Mouse (Mus musculus) CH12.LX (cell line): Measurements from ENCODE around the gene Stat1. TPM values are rescaled to one million over a fixed set of nuclear protein-coding genes. Genes with fewer than 3 reads are reported as not detected.
A peak's percentile ranks its signal among the peaks of the same experiment; 100 is the strongest.

Source experiments
- DNase-seq: peaks from one replicate; pipeline ENCODE4 v3.0.0-alpha.2; 2013; ENCODE audit errors: extremely low read depth
- H3K27ac ChIP-seq: 2 replicates; pipeline ENCODE4 v1.5.1; 2012; ENCODE audit warnings: low read depth, mild to moderate bottlenecking, control low read depth, moderate library complexity; ENCODE audit not compliant: insufficient read depth
- H3K27me3 ChIP-seq: replicated peaks from 2 replicates; pipeline ENCODE3; 2012; ENCODE audit warnings: inconsistent platforms
- H3K36me3 ChIP-seq, 2 experiments: replicated peaks in 1 of 2; 2 replicates each; pipeline versions ENCODE3 to v1.6.1; 2012; ENCODE audit warnings: inconsistent platforms in 1 of 2, low read length in 1 of 2, mild to moderate bottlenecking in 1 of 2, mixed read lengths in 1 of 2, moderate library complexity in 1 of 2; ENCODE audit not compliant: control insufficient read depth in 1 of 2, insufficient read depth in 1 of 2
- H3K4me1 ChIP-seq, 2 experiments: 2 replicates each; pipeline ENCODE4 v1.6.1; 2012; ENCODE audit warnings: inconsistent platforms in 1 of 2, moderate library complexity in 1 of 2; ENCODE audit not compliant: insufficient read depth in 2 of 2, control insufficient read depth in 1 of 2
- H3K4me2 ChIP-seq: 2 replicates; pipeline ENCODE4 v1.6.1; 2012; ENCODE audit warnings: low read depth, mild to moderate bottlenecking, control low read depth; ENCODE audit not compliant: poor library complexity, insufficient read depth, severe bottlenecking
- H3K4me3 ChIP-seq, 3 experiments: fragments of 150-350 bp in 1 of 3; sonication (generic) in 1 of 3; replicated peaks in 1 of 3; 2 replicates each; pipeline versions ENCODE3 to v1.5.1; 2011 to 2012; ENCODE audit warnings: low read depth in 2 of 3, low read length in 2 of 3, mild to moderate bottlenecking in 2 of 3, moderate library complexity in 2 of 3, control low read depth in 1 of 3, improper control_type of control experiment in 1 of 3, inconsistent platforms in 1 of 3, mixed read lengths in 1 of 3; ENCODE audit not compliant: poor library complexity in 1 of 3
- H3K79me2 ChIP-seq: replicated peaks from 2 replicates; pipeline ENCODE4 v1.6.1; 2012; ENCODE audit warnings: mild to moderate bottlenecking, moderate library complexity; ENCODE audit not compliant: control insufficient read depth, poor library complexity, insufficient read depth, severe bottlenecking; ENCODE audit errors: extremely low read depth
- H3K9ac ChIP-seq: 2 replicates; pipeline ENCODE4 v1.6.1; 2012; ENCODE audit warnings: low read depth, mild to moderate bottlenecking, control low read depth, moderate library complexity; ENCODE audit not compliant: insufficient read depth
- H3K9me3 ChIP-seq: replicated peaks from 2 replicates; pipeline ENCODE3; 2012; ENCODE audit warnings: low read length, inconsistent platforms, mixed read lengths
- BHLHE40 ChIP-seq: IDR thresholded peaks from 2 replicates; pipeline ENCODE4 v1.6.1; 2011; ENCODE audit warnings: mild to moderate bottlenecking, low read depth, low read length, improper control_type of control experiment
- CHD1 ChIP-seq: IDR thresholded peaks from 2 replicates; pipeline ENCODE4 v1.6.1; 2012; ENCODE audit warnings: low read depth, low read length, improper control_type of control experiment, inconsistent platforms
- CHD2 ChIP-seq: IDR thresholded peaks from 2 replicates; pipeline ENCODE4 v1.6.1; 2011; ENCODE audit warnings: low read length, improper control_type of control experiment
- CTCF ChIP-seq, 2 experiments: IDR thresholded peaks in 1 of 2; conservative IDR thresholded peaks in 1 of 2; 2 replicates each; pipeline ENCODE4 v1.5.1; 2011 to 2012; ENCODE audit warnings: low read depth in 2 of 2, low read length in 2 of 2, improper control_type of control experiment in 1 of 2, inconsistent platforms in 1 of 2, mild to moderate bottlenecking in 1 of 2, moderate library complexity in 1 of 2
- E2F4 ChIP-seq: IDR thresholded peaks from 2 replicates; pipeline ENCODE4 v1.6.1; 2011; ENCODE audit warnings: low read depth, low read length, improper control_type of control experiment; ENCODE audit not compliant: insufficient replicate concordance
- ELF1 ChIP-seq: IDR thresholded peaks from 2 replicates; pipeline ENCODE4 v1.6.1; 2014; ENCODE audit warnings: low read depth, mild to moderate bottlenecking, inconsistent platforms, low read length, improper control_type of control experiment
- EP300 ChIP-seq: IDR thresholded peaks from 2 replicates; pipeline ENCODE4 v1.6.1; 2011; ENCODE audit warnings: low read length, improper control_type of control experiment
- ETS1 ChIP-seq: conservative IDR thresholded peaks from 2 replicates; pipeline ENCODE4 v1.6.1; 2012; ENCODE audit warnings: low read depth, mild to moderate bottlenecking, inconsistent platforms, low read length, improper control_type of control experiment, moderate library complexity
- GABPA ChIP-seq: IDR thresholded peaks from 2 replicates; pipeline ENCODE4 v1.6.1; 2012; ENCODE audit warnings: low read depth, low read length, improper control_type of control experiment, inconsistent platforms; ENCODE audit not compliant: insufficient replicate concordance
- HCFC1 ChIP-seq: IDR thresholded peaks from 2 replicates; pipeline ENCODE4 v1.6.1; 2012; ENCODE audit warnings: low read depth, mild to moderate bottlenecking, inconsistent platforms, low read length, improper control_type of control experiment
- IRF4 ChIP-seq: IDR thresholded peaks from 2 replicates; pipeline ENCODE4 v1.6.1; 2014; ENCODE audit warnings: low read depth, mild to moderate bottlenecking, inconsistent platforms, low read length, improper control_type of control experiment
- JUN ChIP-seq: IDR thresholded peaks from 2 replicates; pipeline ENCODE4 v1.6.1; 2011; ENCODE audit warnings: low read depth, mild to moderate bottlenecking, low read length, improper control_type of control experiment, moderate library complexity; ENCODE audit not compliant: insufficient read depth
- JUND ChIP-seq: conservative IDR thresholded peaks from 2 replicates; pipeline ENCODE4 v1.6.1; 2011; ENCODE audit warnings: low read depth, low read length, improper control_type of control experiment
- KAT2A ChIP-seq: IDR thresholded peaks from 2 replicates; pipeline ENCODE4 v1.6.1; 2012; ENCODE audit warnings: low read length, improper control_type of control experiment, inconsistent platforms; ENCODE audit not compliant: insufficient replicate concordance
- MAFK ChIP-seq: IDR thresholded peaks from 2 replicates; pipeline ENCODE4 v1.6.1; 2011; ENCODE audit warnings: low read length, improper control_type of control experiment; ENCODE audit not compliant: insufficient replicate concordance
- MAX ChIP-seq: IDR thresholded peaks from 2 replicates; pipeline ENCODE4 v1.6.1; 2011; ENCODE audit warnings: low read length, improper control_type of control experiment
- MAZ ChIP-seq: IDR thresholded peaks from 2 replicates; pipeline ENCODE4 v1.6.1; 2012; ENCODE audit warnings: low read depth, mild to moderate bottlenecking, inconsistent platforms, low read length, improper control_type of control experiment, moderate library complexity
- MEF2A ChIP-seq: IDR thresholded peaks from 2 replicates; pipeline ENCODE4 v1.6.1; 2014; ENCODE audit warnings: low read depth, mild to moderate bottlenecking, inconsistent platforms, low read length, improper control_type of control experiment, borderline replicate concordance
- MXI1 ChIP-seq: IDR thresholded peaks from 2 replicates; pipeline ENCODE4 v1.6.1; 2011; ENCODE audit warnings: mild to moderate bottlenecking, low read depth, low read length, improper control_type of control experiment
- MYC ChIP-seq: IDR thresholded peaks from 2 replicates; pipeline ENCODE4 v1.6.1; 2011; ENCODE audit warnings: low read depth, mild to moderate bottlenecking, improper control_type of control experiment, low read length
- NELFE ChIP-seq: IDR thresholded peaks from 2 replicates; pipeline ENCODE4 v1.6.1; 2011; ENCODE audit warnings: low read depth, low read length, improper control_type of control experiment
- NRF1 ChIP-seq: IDR thresholded peaks from 2 replicates; pipeline ENCODE4 v1.6.1; 2014; ENCODE audit warnings: low read depth, mild to moderate bottlenecking, inconsistent platforms, low read length, improper control_type of control experiment, moderate library complexity
- PAX5 ChIP-seq: IDR thresholded peaks from 2 replicates; pipeline ENCODE4 v1.6.1; 2012; ENCODE audit warnings: low read length, inconsistent platforms, mixed read lengths
- POLR2A ChIP-seq: IDR thresholded peaks from 2 replicates; pipeline ENCODE4 v1.6.1; 2011; ENCODE audit warnings: low read depth, mild to moderate bottlenecking, improper control_type of control experiment, low read length
- POLR2AphosphoS2 ChIP-seq: IDR thresholded peaks from 2 replicates; pipeline ENCODE4 v1.6.1; 2011; ENCODE audit warnings: low read depth, low read length, improper control_type of control experiment
- RAD21 ChIP-seq: IDR thresholded peaks from 2 replicates; pipeline ENCODE4 v1.6.1; 2011; ENCODE audit warnings: low read depth, mild to moderate bottlenecking, low read length, improper control_type of control experiment, moderate library complexity
- RCOR1 ChIP-seq: conservative IDR thresholded peaks from 2 replicates; pipeline ENCODE4 v1.6.1; 2012; ENCODE audit warnings: low read depth, mild to moderate bottlenecking, inconsistent platforms, low read length, improper control_type of control experiment
- SIN3A ChIP-seq: IDR thresholded peaks from 2 replicates; pipeline ENCODE4 v1.6.1; 2012; ENCODE audit warnings: low read length, improper control_type of control experiment, inconsistent platforms
- SMC3 ChIP-seq: IDR thresholded peaks from 2 replicates; pipeline ENCODE4 v1.6.1; 2011; ENCODE audit warnings: low read depth, low read length, improper control_type of control experiment
- TBP ChIP-seq: conservative IDR thresholded peaks from 2 replicates; pipeline ENCODE4 v1.6.1; 2011; ENCODE audit warnings: low read depth, low read length, improper control_type of control experiment
- TCF12 ChIP-seq: IDR thresholded peaks from 2 replicates; pipeline ENCODE4 v1.6.1; 2014; ENCODE audit warnings: low read depth, mild to moderate bottlenecking, inconsistent platforms, low read length, improper control_type of control experiment
- UBTF ChIP-seq: IDR thresholded peaks from 2 replicates; pipeline ENCODE4 v1.6.1; 2012; ENCODE audit warnings: low read depth, mild to moderate bottlenecking, inconsistent platforms, low read length, improper control_type of control experiment, moderate library complexity
- USF1 ChIP-seq: IDR thresholded peaks from 2 replicates; pipeline ENCODE4 v1.6.1; 2014; ENCODE audit warnings: low read depth, mild to moderate bottlenecking, inconsistent platforms, low read length, improper control_type of control experiment
- USF2 ChIP-seq: conservative IDR thresholded peaks from 2 replicates; pipeline ENCODE4 v1.6.1; 2011; ENCODE audit warnings: low read depth, low read length, improper control_type of control experiment
- ZC3H11A ChIP-seq: IDR thresholded peaks from 2 replicates; pipeline ENCODE4 v1.6.1; 2012; ENCODE audit warnings: low read depth, mild to moderate bottlenecking, inconsistent platforms, low read length, improper control_type of control experiment
- ZKSCAN1 ChIP-seq: IDR thresholded peaks from 2 replicates; pipeline ENCODE4 v1.6.1; 2012; ENCODE audit warnings: low read depth, inconsistent platforms, low read length, improper control_type of control experiment, borderline replicate concordance
- ZMIZ1 ChIP-seq: IDR thresholded peaks from 2 replicates; pipeline ENCODE4 v1.6.1; 2012; ENCODE audit warnings: low read depth, mild to moderate bottlenecking, inconsistent platforms, low read length, improper control_type of control experiment
- ZNF384 ChIP-seq: IDR thresholded peaks from 2 replicates; pipeline ENCODE4 v1.6.1; 2012; ENCODE audit warnings: low read depth, low read length, improper control_type of control experiment, inconsistent platforms
- dilution Hi-C: fragments of 300-500 bp; cut with MboI; formaldehyde crosslinking; loops from 2 replicates; pipeline ENCODE4 v1.14.3; 2020; ENCODE audit warnings: low sequenced_read_pairs; ENCODE audit not compliant: extremely low pct_unique_long_range_greater_than_20kb, extremely low pct_ligation_motif_present
- in situ Hi-C: fragments of 300-500 bp; cut with MboI; formaldehyde crosslinking; loops from 3 replicates; pipeline ENCODE4 v1.14.3; 2019; ENCODE audit warnings: low sequenced_read_pairs, low pct_ligation_motif_present, low pct_unique_long_range_greater_than_20kb, mixed read lengths
- polyA plus RNA-seq: library from polyadenylated mRNA; unstranded; fragments of >175 nt; gene quantifications from 2 replicates; pipeline ENCODE4 v1.2.1, GENCODE M21; 2012; ENCODE audit warnings: low read depth; ENCODE audit not compliant: insufficient read length
- total RNA-seq, 2 experiments: library from RNA; depleted of rRNA; stranded (reverse); fragments of 300-350 nt in 1 of 2; fragments of >200 nt in 1 of 2; gene quantifications; 2 replicates each; pipeline ENCODE4 v1.2.3; 2012 to 2014

Gene Stat1
- total and polyA plus RNA-seq, 3 experiments: 101 to 179 (median 143) TPM

DNA sequence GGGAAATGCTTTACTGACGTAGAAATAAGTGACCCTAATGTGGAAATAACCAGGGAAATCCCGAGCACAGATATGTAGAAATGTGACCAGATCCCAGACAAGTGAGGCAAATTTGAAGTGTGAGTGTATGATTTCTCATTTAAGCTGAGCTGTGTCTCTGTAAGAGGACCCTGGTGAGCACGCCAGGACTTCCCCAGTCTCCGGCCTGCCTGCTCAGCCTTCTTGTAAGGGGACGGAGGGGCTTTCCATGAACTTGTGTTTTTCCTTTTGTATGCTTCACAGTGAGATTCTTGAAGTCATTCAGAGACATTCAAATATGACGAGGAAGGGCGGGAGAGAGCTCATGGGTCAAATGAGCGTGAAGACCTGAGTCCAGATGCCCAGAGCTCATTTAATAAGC, 14.0 kb downstream of the Stat1 start:
- peak; percentile 91 for DNase-seq
- peaks cover 22 to 86% of the 10 kb centered on the region in 2 experiments for H3K4me1 ChIP-seq
- peak overlapping the region; percentile 21; the same call in 1 of the 2 replicates for H3K4me2 ChIP-seq
- in situ Hi-C loops: no loop called here
- peak overlapping the region; percentile 23; the same call in 1 of the 2 replicates for H3K9ac ChIP-seq
- dilution Hi-C loops: no loop called here
- peak overlapping the region; percentile 100 for H3K27ac ChIP-seq
- TF ChIP-seq GABPA (no peak), ZC3H11A (no peak; the same call in 1 of the 2 replicates), SMC3 (no peak; the same call in 1 of the 2 replicates), MYC (peak; percentile 87; the same call in 1 of the 2 replicates), IRF4 (peak; percentile 91), RCOR1 (peak; percentile 85; the same call in 1 of the 2 replicates), MXI1 (no peak; the same call in none of the 2 replicates), NELFE (no peak), CHD2 (peak; percentile 57; the same call in 1 of the 2 replicates), MAZ (peak; percentile 49; the same call in 1 of the 2 replicates), TCF12 (peak; percentile 91), CTCF (conservative IDR thresholded peaks at IDR 0.05 in 1 of 2, IDR thresholded peaks at IDR 0.05 in 1 of 2; ENCODE audit: low read depth in 2 of 2, low read length in 2 of 2) (no peak), MAX (peak; percentile 76), PAX5 (no peak), ELF1 (peak; percentile 66; the same call in 1 of the 2 replicates), EP300 (peak; percentile 90), BHLHE40 (peak; percentile 99), CHD1 (no peak), RAD21 (no peak), USF1 (no peak), SIN3A (peak; percentile 94), UBTF (no peak), ETS1 (peak; percentile 98), POLR2A (peak; percentile 12; the same call in 1 of the 2 replicates), NRF1 (no peak), MAFK (peak; percentile 83), USF2 (no peak), ZNF384 (no peak), ZMIZ1 (no peak; the same call in 1 of the 2 replicates), JUN (0 out of 2 replicates have a peak, but pooled peaks have one; percentile 64), KAT2A (0 out of 2 replicates have a peak, but pooled peaks have one; percentile 47), JUND (peak; percentile 63; the same call in 1 of the 2 replicates), ZKSCAN1 (no peak), E2F4 (peak; percentile 77; the same call in 1 of the 2 replicates), MEF2A (peak; percentile 89), HCFC1 (no peak), POLR2AphosphoS2 (no peak), TBP (peak; percentile 26)
- TF ChIP-seq, all 38 proteins: peak for 20
- H3K4me3 ChIP-seq: no peak overlapping the region
- no peaks in the 10 kb centered on the region for H3K9me3 ChIP-seq
- H3K79me2 ChIP-seq: peaks cover 11% of the 10 kb centered on the region
- peaks cover 72 to 79% of the 10 kb centered on the region in 2 experiments for H3K36me3 ChIP-seq
- no peaks in the 10 kb centered on the region for H3K27me3 ChIP-seq
